Mouse (Mus musculus): ENCODE results near the gene Slc35b1.

GRCm38 (mm10) chr11:95414536-95415161 lies 30.2 kb downstream of the Slc35b1 start:
- TF ChIP-seq CTCF (conservative IDR thresholded peaks at IDR 0.05; ENCODE audit: insufficient read depth, insufficient read length, low read depth, low read length) (0 out of 2 replicates have a peak, but pooled peaks have one; percentile 14), POLR2A (IDR thresholded peaks at IDR 0.05; ENCODE audit: low read depth, low read length) (peak; percentile 17)
